Mouse (Mus musculus): Measurements from ENCODE around the gene Gtf2ird2.

- TF ChIP-seq CTCF (IDR thresholded peaks at IDR 0.05; ENCODE audit: borderline replicate concordance, insufficient read depth, low read length): no peak
- TF ChIP-seq POLR2A (IDR thresholded peaks at IDR 0.05; ENCODE audit: low read depth, low read length): no peak
Observed at GRCm38 (mm10) chr5:134236241-134236640, 52.4 kb downstream of the Gtf2ird2 start.

All from embryonic fibroblast, embryonic 13.5 days (primary cell).